Mouse (Mus musculus): ENCODE data around the gene Mapk14.

Mapk14 gene

GRCm38 (mm10) chr17:28690776-28691686 is at the start of gene Mapk14:
TSS of gene Mapk14 (plus strand) at chr17:28691329.
- peak; percentile 99 for DNase-seq (ENCODE audit: low spot score)

- DNase-seq (ENCODE audit: low spot score) = no peak
Measured at GRCm38 (mm10) chr17:28643697-28644096, 47.4 kb upstream of the Mapk14 start.

GRCm38 (mm10) chr17:28644112-28644511 is 47.0 kb upstream of the Mapk14 start:
- no peak for DNase-seq (ENCODE audit: low spot score)

- DNase-seq (ENCODE audit: low spot score) = no peak
Measured at GRCm38 (mm10) chr17:28646221-28646620, 44.9 kb upstream of the Mapk14 start.

- DNase-seq (ENCODE audit: low spot score) = peak; percentile 65
Measured at GRCm38 (mm10) chr17:28648607-28649370, 42.3 kb upstream of the Mapk14 start.

- no peak for DNase-seq (ENCODE audit: low spot score)
Measured at GRCm38 (mm10) chr17:28650268-28650667, 40.9 kb upstream of the Mapk14 start.

- DNase-seq (ENCODE audit: low spot score) = peak; percentile 27
Measured at GRCm38 (mm10) chr17:28657936-28658335, 33.2 kb upstream of the Mapk14 start.

- no peak for DNase-seq (ENCODE audit: low spot score)
Measured at GRCm38 (mm10) chr17:28659564-28659963, 31.6 kb upstream of the Mapk14 start.

GRCm38 (mm10) chr17:28682311-28683084 is 8.6 kb upstream of the Mapk14 start:
- no peak for DNase-seq (ENCODE audit: low spot score)

GRCm38 (mm10) chr17:28683601-28684000 is 7.5 kb upstream of the Mapk14 start:
- no peak for DNase-seq (ENCODE audit: low spot score)

- peak; percentile 48 for DNase-seq (ENCODE audit: low spot score)
Measured at GRCm38 (mm10) chr17:28684631-28685030, 6.5 kb upstream of the Mapk14 start.

- DNase-seq (ENCODE audit: low spot score) = no peak
Measured at GRCm38 (mm10) chr17:28687354-28687753, 3.8 kb upstream of the Mapk14 start.

GRCm38 (mm10) chr17:28689586-28690283 is 1.4 kb upstream of the Mapk14 start, which contains the start of gene Slc26a8:
TSS of gene Slc26a8 (minus strand) at chr17:28690233.
- peak; percentile 29 for DNase-seq (ENCODE audit: low spot score)

GRCm38 (mm10) chr17:28691687-28692340 is 685 bp downstream of the Mapk14 start:
- DNase-seq (ENCODE audit: low spot score) = peak; percentile 51

- no peak for DNase-seq (ENCODE audit: low spot score)
Measured at GRCm38 (mm10) chr17:28692341-28692710, 1.2 kb downstream of the Mapk14 start.

- no peak for DNase-seq (ENCODE audit: low spot score)
Measured at GRCm38 (mm10) chr17:28693086-28693485, 2.0 kb downstream of the Mapk14 start.

GRCm38 (mm10) chr17:28694078-28694477 is 2.9 kb downstream of the Mapk14 start:
- no peak for DNase-seq (ENCODE audit: low spot score)

- no peak for DNase-seq (ENCODE audit: low spot score)
Measured at GRCm38 (mm10) chr17:28694832-28695231, 3.7 kb downstream of the Mapk14 start.

- DNase-seq (ENCODE audit: low spot score) = no peak
Measured at GRCm38 (mm10) chr17:28696641-28697040, 5.5 kb downstream of the Mapk14 start.

GRCm38 (mm10) chr17:28697290-28698195 is 6.4 kb downstream of the Mapk14 start:
- no peak for DNase-seq (ENCODE audit: low spot score)
